Mouse (Mus musculus): ENCODE results near the gene Calcoco2.

Calcoco2 gene

GRCm38 (mm10) chr11:96076221-96077105, 35.3 kb downstream of the Calcoco2 start:
- no peak for DNase-seq (ENCODE audit: low spot score)

- peak; percentile 100 for DNase-seq (ENCODE audit: low spot score)
Measured at GRCm38 (mm10) chr11:96075509-96076220, 36.1 kb downstream of the Calcoco2 start, which contains the start of gene Atp5g1. TSS of gene Atp5g1 (minus strand) at chr11:96075670.

GRCm38 (mm10) chr11:96075177-96075508, 36.6 kb downstream of the Calcoco2 start:
- no peak for DNase-seq (ENCODE audit: low spot score)

GRCm38 (mm10) chr11:96074351-96075176, 37.2 kb downstream of the Calcoco2 start:
- DNase-seq (ENCODE audit: low spot score) = no peak

GRCm38 (mm10) chr11:96073295-96073993, 38.3 kb downstream of the Calcoco2 start:
- no peak for DNase-seq (ENCODE audit: low spot score)

GRCm38 (mm10) chr11:96071013-96071412, 40.8 kb downstream of the Calcoco2 start:
- no peak for DNase-seq (ENCODE audit: low spot score)

GRCm38 (mm10) chr11:96070353-96070752, 41.4 kb downstream of the Calcoco2 start:
- no peak for DNase-seq (ENCODE audit: low spot score)

GRCm38 (mm10) chr11:96068231-96068630, 43.5 kb downstream of the Calcoco2 start:
- no peak for DNase-seq (ENCODE audit: low spot score)

- DNase-seq (ENCODE audit: low spot score) = peak; percentile 96
Measured at GRCm38 (mm10) chr11:96065215-96065911, 46.4 kb downstream of the Calcoco2 start, which contains the start of gene Ube2z. TSS of gene Ube2z (minus strand) at chr11:96065388.

GRCm38 (mm10) chr11:96064521-96065214, 47.1 kb downstream of the Calcoco2 start:
- DNase-seq (ENCODE audit: low spot score) = peak; percentile 79

GRCm38 (mm10) chr11:96058309-96058708, 53.5 kb downstream of the Calcoco2 start:
- no peak for DNase-seq (ENCODE audit: low spot score)

GRCm38 (mm10) chr11:96050854-96051253, 60.9 kb downstream of the Calcoco2 start:
- DNase-seq (ENCODE audit: low spot score) = no peak

- no peak for DNase-seq (ENCODE audit: low spot score)
Measured at GRCm38 (mm10) chr11:96049939-96050338, 61.8 kb downstream of the Calcoco2 start.

All from embryo, embryonic 10 days (tissue).